Mouse (Mus musculus): Measurements from ENCODE around the gene Cutal.

DNA sequence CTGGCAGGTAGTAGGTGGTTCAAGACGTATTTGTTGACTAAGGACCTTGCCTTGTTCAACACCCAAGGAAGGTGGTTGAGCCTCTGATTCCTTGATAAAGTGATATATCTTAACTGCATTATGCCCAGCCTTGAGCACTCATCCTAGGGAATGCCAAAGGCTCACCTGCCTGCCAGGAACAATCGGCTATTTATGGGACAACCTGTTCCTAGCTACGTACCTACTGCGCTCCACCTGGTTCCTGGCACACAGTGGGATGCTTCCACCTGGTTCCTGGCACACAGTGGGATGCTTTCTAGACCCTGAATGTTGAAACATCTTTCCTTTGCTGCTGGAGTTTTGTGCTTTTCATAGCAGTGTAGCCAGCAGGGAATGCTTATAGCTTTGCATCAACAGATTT is 35.5 kb downstream of the Cutal start:
- no peak for TF ChIP-seq GATA1 (IDR thresholded peaks at IDR 0.05; ENCODE audit: low read length)
- no peak for TF ChIP-seq TAL1 (IDR thresholded peaks at IDR 0.05; ENCODE audit: low read length)

Data from erythroblast, embryonic 14.5 days (primary cell).